ENCODE assay signal across 8 mouse cellular contexts in genomic region chr7:141061269-141061692, GRCm38 (mm10). TPM values are rescaled to one million over a fixed set of nuclear protein-coding genes. Genes with fewer than 3 reads are reported as not detected.
DNase-seq lines count a peak whose midpoint lies in the region; ATAC-seq and TF ChIP-seq lines count a peak whose summit lies in the region.

No protein-coding gene starts in this region.

- H3K36me3 ChIP-seq in heart, adult 2 months (ENCODE audit: control insufficient read depth, insufficient read depth, low read length), result no peaks in the 10 kb centered on the region
- H3K36me3 ChIP-seq in intestine, postnatal 0 days (ENCODE audit: control insufficient read depth, insufficient read depth), result 0 out of 2 replicates have a peak, but pooled peaks cover 4% of the 10 kb centered on the region
- H3K36me3 ChIP-seq in neural tube, embryonic 15.5 days, result peaks cover 28% of the 10 kb centered on the region

- no peak for TF ChIP-seq POLR2A in heart, adult 2 months (IDR thresholded peaks at IDR 0.05; ENCODE audit: insufficient read depth, low read depth, low read length)

- H3K9me3 ChIP-seq in intestine, postnatal 0 days (ENCODE audit: control insufficient read depth), result no peaks in the 10 kb centered on the region
- H3K9me3 ChIP-seq in neural tube, embryonic 15.5 days (replicated peaks), result no peaks in the 10 kb centered on the region

- no peak overlapping the region for H3K9ac ChIP-seq in heart, adult 2 months (ENCODE audit: low read depth, low read length)
- H3K9ac ChIP-seq in intestine, postnatal 0 days (ENCODE audit: low read depth, low read length), result peak overlapping the region; percentile 55; the same call in 1 of the 2 replicates
- H3K9ac ChIP-seq in neural tube, embryonic 15.5 days (replicated peaks), result peak overlapping the region; percentile 98

- no peak for TF ChIP-seq EP300 in heart, adult 2 months (IDR thresholded peaks at IDR 0.05; ENCODE audit: insufficient read depth, low read depth, low read length)

- no peak for TF ChIP-seq CTCF in heart, adult 2 months (IDR thresholded peaks at IDR 0.05)
- no peak for TF ChIP-seq CTCF in intestine, postnatal 0 days (IDR thresholded peaks at IDR 0.05; ENCODE audit: low read depth)

- DNase-seq in heart, adult 2 months, result no peak
- DNase-seq in heart, postnatal 36 days, result no peak
- peak; percentile 53 for DNase-seq in thymus, postnatal 4 days
- DNase-seq in thymus, postnatal 10 days (ENCODE audit: low spot score in 2 of 2), result no peak

- H3K4me1 ChIP-seq in heart, adult 2 months (ENCODE audit: control insufficient read depth, insufficient read depth, low read length), result no peaks in the 10 kb centered on the region; the same call in 1 of the 2 replicates
- peaks cover 6% of the 10 kb centered on the region; the same call in 1 of the 2 replicates for H3K4me1 ChIP-seq in intestine, postnatal 0 days (replicated peaks; ENCODE audit: control insufficient read depth, insufficient read depth, low read length)
- peaks cover 39% of the 10 kb centered on the region for H3K4me1 ChIP-seq in neural tube, embryonic 15.5 days

- H3K4me3 ChIP-seq in heart, adult 2 months, result peak overlapping the region; percentile 42
- peak overlapping the region; percentile 52 for H3K4me3 ChIP-seq in intestine, postnatal 0 days (ENCODE audit: low read depth, low read length)
- H3K4me3 ChIP-seq in neural tube, embryonic 15.5 days (replicated peaks), result peak overlapping the region; percentile 85

- intact Hi-C loops in heart, adult 2 months (cut with DNase I), result no loop called here
- intact Hi-C loops in heart, postnatal 36 days (cut with DNase I), result no loop called here

- WGBS in heart, adult 2 months, result 3% methylated on average over 37 of the region's 37 CpGs
- 3% methylated on average over 35 of the region's 37 CpGs for WGBS in intestine, postnatal 0 days
- WGBS in neural tube, embryonic 15.5 days, result under 1% methylated on average over 37 of the region's 37 CpGs

- H3K27ac ChIP-seq in heart, adult 2 months, result no peak overlapping the region
- H3K27ac ChIP-seq in intestine, postnatal 0 days (ENCODE audit: low read depth, low read length), result no peak overlapping the region
- H3K27ac ChIP-seq in neural tube, embryonic 15.5 days (replicated peaks), result peak overlapping the region; percentile 92

- H3K27me3 ChIP-seq in heart, adult 2 months (ENCODE audit: control insufficient read depth, insufficient read depth, low read length), result peaks cover 5% of the 10 kb centered on the region; the same call in 1 of the 2 replicates
- H3K27me3 ChIP-seq in intestine, postnatal 0 days (replicated peaks; ENCODE audit: control insufficient read depth, insufficient read depth, low read length), result peaks cover 8% of the 10 kb centered on the region; the same call in 1 of the 2 replicates
- no peaks in the 10 kb centered on the region for H3K27me3 ChIP-seq in neural tube, embryonic 15.5 days (replicated peaks)

- ATAC-seq in intestine, postnatal 0 days, result no peak; the same call in 1 of the 2 replicates
- peak; percentile 56; the same call in 1 of the 2 replicates for ATAC-seq in neural tube, embryonic 15.5 days (ENCODE audit: low FRiP score)
- no peak for ATAC-seq in activated CD4-positive, CD25-positive, alpha-beta regulatory T cell, adult 4 months
- ATAC-seq in megakaryocyte-erythroid progenitor cell, adult 5-6 weeks (replicated peaks; ENCODE audit: low FRiP score, low TSS enrichment, poor library complexity, severe bottlenecking), result no peak

- peak overlapping the region; percentile 97 for H3K4me2 ChIP-seq in intestine, postnatal 0 days (replicated peaks; ENCODE audit: low read depth)
- H3K4me2 ChIP-seq in neural tube, embryonic 15.5 days, result peak overlapping the region; percentile 72

- H3K79me2 ChIP-seq in heart, adult 2 months (replicated peaks; ENCODE audit: control insufficient read depth, insufficient read depth, low read length), result no peaks in the 10 kb centered on the region

RNA-seq across cellular contexts. Expression of gene B4galnt4, which starts 0.4 kb away (rescaled TPM):
- total RNA-seq in heart, adult 2 months (2021), result under 1 TPM in 1 of 2 experiments, not detected in 1; 0.07 TPM
- polyA plus RNA-seq in heart, adult 2 months (2012; rRNA removed), result 0.04 and 0.06 TPM in 2 replicates
- not detected for total RNA-seq in heart, postnatal 36 days (2021)
- polyA plus RNA-seq in intestine, postnatal 0 days (2015; fragmentation: Nextera tagmentation; extraction: Ambion mirVana), result 1.9 and 2.9 TPM in 2 replicates
- 39.3 and 51.2 TPM in 2 replicates for polyA plus RNA-seq in neural tube, embryonic 15.5 days (2015; fragmentation: Nextera tagmentation; extraction: Ambion mirVana)
- 10 to 100 TPM in 1 of 2 experiments, 1 to 10 TPM in 1; 6.4 to 11.9 TPM for polyA plus RNA-seq in activated CD4-positive, CD25-positive, alpha-beta regulatory T cell, adult 4 months (2017; shearing (Covaris generic))
- total RNA-seq in megakaryocyte-erythroid progenitor cell, adult 5-6 weeks (2014; fragmentation: Nextera tagmentation), result 0.20 and 0.70 TPM in 2 replicates
- not detected in 2 replicates for total RNA-seq in megakaryocyte-erythroid progenitor cell, adult 5-6 weeks (2017)

RNA-seq across cellular contexts. Expression of gene Pkp3, which starts 16.7 kb away (rescaled TPM):
- total RNA-seq in heart, adult 2 months (2021), result under 1 TPM; 0.20 to 0.21 TPM
- polyA plus RNA-seq in heart, adult 2 months (2012; rRNA removed), result 0.35 and 1.6 TPM in 2 replicates
- not detected for total RNA-seq in heart, postnatal 36 days (2021)
- polyA plus RNA-seq in intestine, postnatal 0 days (2015; fragmentation: Nextera tagmentation; extraction: Ambion mirVana), result 35.3 and 38.6 TPM in 2 replicates
- polyA plus RNA-seq in neural tube, embryonic 15.5 days (2015; fragmentation: Nextera tagmentation; extraction: Ambion mirVana), result 0.18 and 8.4 TPM in 2 replicates
- 100 to 1,000 TPM; 365 to 380 TPM for polyA plus RNA-seq in activated CD4-positive, CD25-positive, alpha-beta regulatory T cell, adult 4 months (2017; shearing (Covaris generic))
- total RNA-seq in megakaryocyte-erythroid progenitor cell, adult 5-6 weeks (2014; fragmentation: Nextera tagmentation), result 0.17 and 11.2 TPM in 2 replicates
- 2.8 TPM in 1 of 2 replicates, not detected in the other for total RNA-seq in megakaryocyte-erythroid progenitor cell, adult 5-6 weeks (2017)

RNA-seq across cellular contexts. Expression of gene Gm17387, which starts 32.4 kb away (rescaled TPM):
- total RNA-seq in heart, adult 2 months (2021), result not detected
- polyA plus RNA-seq in heart, adult 2 months (2012; rRNA removed), result not detected in 2 replicates
- total RNA-seq in heart, postnatal 36 days (2021), result not detected
- polyA plus RNA-seq in intestine, postnatal 0 days (2015; fragmentation: Nextera tagmentation; extraction: Ambion mirVana), result not detected in 2 replicates
- not detected in 2 replicates for polyA plus RNA-seq in neural tube, embryonic 15.5 days (2015; fragmentation: Nextera tagmentation; extraction: Ambion mirVana)
- not detected for polyA plus RNA-seq in activated CD4-positive, CD25-positive, alpha-beta regulatory T cell, adult 4 months (2017; shearing (Covaris generic))
- not detected in 2 replicates for total RNA-seq in megakaryocyte-erythroid progenitor cell, adult 5-6 weeks (2014; fragmentation: Nextera tagmentation)
- not detected in 2 replicates for total RNA-seq in megakaryocyte-erythroid progenitor cell, adult 5-6 weeks (2017)

RNA-seq across cellular contexts. Expression of gene Sigirr, which starts 39.1 kb away (rescaled TPM):
- 1 to 10 TPM; 4.5 to 7.0 TPM for total RNA-seq in heart, adult 2 months (2021)
- polyA plus RNA-seq in heart, adult 2 months (2012; rRNA removed), result 9.4 and 10.2 TPM in 2 replicates
- total RNA-seq in heart, postnatal 36 days (2021), result 1 to 10 TPM; 5.6 to 9.5 TPM
- polyA plus RNA-seq in intestine, postnatal 0 days (2015; fragmentation: Nextera tagmentation; extraction: Ambion mirVana), result 42.1 and 43.2 TPM in 2 replicates
- 3.3 and 7.8 TPM in 2 replicates for polyA plus RNA-seq in neural tube, embryonic 15.5 days (2015; fragmentation: Nextera tagmentation; extraction: Ambion mirVana)
- polyA plus RNA-seq in activated CD4-positive, CD25-positive, alpha-beta regulatory T cell, adult 4 months (2017; shearing (Covaris generic)), result 100 to 1,000 TPM; 163 to 179 TPM
- 14.0 and 24.8 TPM in 2 replicates for total RNA-seq in megakaryocyte-erythroid progenitor cell, adult 5-6 weeks (2014; fragmentation: Nextera tagmentation)
- total RNA-seq in megakaryocyte-erythroid progenitor cell, adult 5-6 weeks (2017), result 7.1 and 13.0 TPM in 2 replicates

RNA-seq across cellular contexts. Expression of gene Ifitm6, which starts 43.6 kb away (rescaled TPM):
- total RNA-seq in heart, adult 2 months (2021), result 1 to 10 TPM in 1 of 2 experiments, under 1 TPM in 1; 0.36 to 1.0 TPM
- 4.6 and 5.1 TPM in 2 replicates for polyA plus RNA-seq in heart, adult 2 months (2012; rRNA removed)
- total RNA-seq in heart, postnatal 36 days (2021), result 1 to 10 TPM in 1 of 2 experiments, under 1 TPM in 1; 0.47 to 1.0 TPM
- 0.93 and 1.0 TPM in 2 replicates for polyA plus RNA-seq in intestine, postnatal 0 days (2015; fragmentation: Nextera tagmentation; extraction: Ambion mirVana)
- polyA plus RNA-seq in neural tube, embryonic 15.5 days (2015; fragmentation: Nextera tagmentation; extraction: Ambion mirVana), result 1.7 and 1.8 TPM in 2 replicates
- under 1 TPM; 0.70 to 0.92 TPM for polyA plus RNA-seq in activated CD4-positive, CD25-positive, alpha-beta regulatory T cell, adult 4 months (2017; shearing (Covaris generic))
- not detected in 2 replicates for total RNA-seq in megakaryocyte-erythroid progenitor cell, adult 5-6 weeks (2014; fragmentation: Nextera tagmentation)
- total RNA-seq in megakaryocyte-erythroid progenitor cell, adult 5-6 weeks (2017), result 25.3 TPM in 1 of 2 replicates, not detected in the other
